Mouse (Mus musculus): Measurements from ENCODE around the gene Trap1. TPM values are rescaled to one million over a fixed set of nuclear protein-coding genes. Genes with fewer than 3 reads are reported as not detected.
"Not testable (repeated sequence)": the region's sequence is repeated elsewhere in the genome, so short reads cannot be mapped to it uniquely, and the experiment has no call there.

Gene Trap1
- polyA plus RNA-seq, 1 experiment: 34.4 TPM

GRCm38 (mm10) chr16:4027211-4027610 is 50.4 kb downstream of the Trap1 start:
- TF ChIP-seq POLR2A (IDR thresholded peaks at IDR 0.05; ENCODE audit: borderline replicate concordance, low read depth, low read length) (no peak), CTCF (IDR thresholded peaks at IDR 0.05; ENCODE audit: low read depth, low read length) (no peak)
- no peak overlapping the region for H3K27ac ChIP-seq (ENCODE audit: insufficient read depth, low read depth, low read length)
- no peak overlapping the region for H3K4me3 ChIP-seq (ENCODE audit: insufficient read depth, low read length)
- peaks cover 10% of the 10 kb centered on the region for H3K4me1 ChIP-seq (ENCODE audit: control insufficient read depth, insufficient read depth, low read length)

DNA sequence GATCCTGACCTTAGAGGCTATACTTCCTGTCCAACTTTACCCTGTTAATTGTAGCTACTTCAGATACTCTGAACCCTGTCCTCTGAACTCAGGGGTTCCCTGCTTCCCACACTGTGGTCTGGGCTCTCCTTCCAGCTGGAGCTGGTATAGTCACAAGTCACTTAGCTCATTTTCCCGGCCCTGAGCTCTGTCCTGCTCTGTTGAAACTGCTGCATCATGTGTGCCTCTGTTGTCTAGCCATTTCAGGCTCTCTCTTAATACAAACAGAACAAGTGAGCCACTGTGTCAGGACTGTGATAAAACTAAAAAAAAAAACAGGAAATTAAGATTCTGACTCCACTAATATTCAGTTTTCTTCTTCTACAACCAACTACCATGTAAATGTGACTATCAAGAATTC is 51.0 kb downstream of the Trap1 start:
- Histone ChIP-seq H3K4me1 (ENCODE audit: control insufficient read depth, insufficient read depth, low read length) (peaks cover 10% of the 10 kb centered on the region), H3K27ac (ENCODE audit: insufficient read depth, low read depth, low read length) (no peak overlapping the region), H3K4me3 (ENCODE audit: insufficient read depth, low read length) (no peak overlapping the region)
- TF ChIP-seq CTCF (IDR thresholded peaks at IDR 0.05; ENCODE audit: low read depth, low read length): no peak
- no peak for TF ChIP-seq POLR2A (IDR thresholded peaks at IDR 0.05; ENCODE audit: borderline replicate concordance, low read depth, low read length)

DNA sequence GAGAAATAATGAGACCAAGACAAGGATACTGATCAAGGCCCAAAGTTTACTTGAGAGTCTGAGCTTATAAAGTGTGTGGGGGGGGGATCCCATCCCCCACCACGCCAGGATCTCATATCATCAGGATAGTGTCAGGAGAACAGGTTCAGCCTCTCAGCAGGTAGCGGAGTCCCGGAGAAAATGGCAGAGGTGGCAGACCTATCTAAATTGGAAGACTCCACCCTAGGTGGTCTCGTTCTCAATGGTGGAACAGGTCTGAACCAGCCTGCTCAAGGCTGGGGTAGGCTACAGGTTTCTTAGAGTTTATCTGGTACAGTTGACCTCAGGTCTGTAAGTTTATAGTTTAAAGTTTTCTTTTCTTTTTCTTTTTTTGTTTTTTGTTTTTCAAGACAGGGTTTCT is 54.9 kb downstream of the Trap1 start:
- Histone ChIP-seq H3K4me1 (ENCODE audit: control insufficient read depth, insufficient read depth, low read length) (peaks cover 10% of the 10 kb centered on the region), H3K4me3 (ENCODE audit: insufficient read depth, low read length) (no peak overlapping the region), H3K27ac (ENCODE audit: insufficient read depth, low read depth, low read length) (no peak overlapping the region)
- TF ChIP-seq CTCF (IDR thresholded peaks at IDR 0.05; ENCODE audit: low read depth, low read length): no peak
- no peak for TF ChIP-seq POLR2A (IDR thresholded peaks at IDR 0.05; ENCODE audit: borderline replicate concordance, low read depth, low read length)

DNA sequence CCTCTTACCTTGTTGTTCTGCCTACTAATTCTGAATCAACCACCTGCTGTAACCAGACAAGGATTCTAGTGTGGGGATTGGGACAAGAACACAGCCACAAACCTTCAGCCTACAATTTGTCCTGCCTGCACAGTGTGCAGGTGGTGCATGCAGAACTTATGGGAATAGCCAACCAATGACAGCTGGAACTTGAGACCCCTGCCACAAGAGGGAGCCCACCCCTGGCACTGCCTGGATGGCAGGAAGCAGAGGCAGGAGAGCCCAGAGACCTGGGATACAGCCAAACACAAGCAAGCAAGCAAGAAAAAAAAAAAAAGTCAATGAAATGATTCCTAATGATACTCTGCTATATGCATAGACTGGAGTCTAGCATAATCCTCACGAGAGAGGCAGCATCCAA is 56.4 kb downstream of the Trap1 start:
- Histone ChIP-seq H3K27ac (ENCODE audit: insufficient read depth, low read depth, low read length) (no peak overlapping the region), H3K4me3 (ENCODE audit: insufficient read depth, low read length) (no peak overlapping the region), H3K4me1 (ENCODE audit: control insufficient read depth, insufficient read depth, low read length) (no peaks in the 10 kb centered on the region)
- TF ChIP-seq CTCF (IDR thresholded peaks at IDR 0.05; ENCODE audit: low read depth, low read length) (no peak), POLR2A (IDR thresholded peaks at IDR 0.05; ENCODE audit: borderline replicate concordance, low read depth, low read length) (no peak)

- not testable (repeated sequence) for H3K27ac ChIP-seq (ENCODE audit: insufficient read depth, low read depth, low read length); H3K4me1 ChIP-seq (ENCODE audit: control insufficient read depth, insufficient read depth, low read length); H3K4me3 ChIP-seq (ENCODE audit: insufficient read depth, low read length)
Measured at GRCm38 (mm10) chr16:4017466-4017865, 60.2 kb downstream of the Trap1 start.

DNA sequence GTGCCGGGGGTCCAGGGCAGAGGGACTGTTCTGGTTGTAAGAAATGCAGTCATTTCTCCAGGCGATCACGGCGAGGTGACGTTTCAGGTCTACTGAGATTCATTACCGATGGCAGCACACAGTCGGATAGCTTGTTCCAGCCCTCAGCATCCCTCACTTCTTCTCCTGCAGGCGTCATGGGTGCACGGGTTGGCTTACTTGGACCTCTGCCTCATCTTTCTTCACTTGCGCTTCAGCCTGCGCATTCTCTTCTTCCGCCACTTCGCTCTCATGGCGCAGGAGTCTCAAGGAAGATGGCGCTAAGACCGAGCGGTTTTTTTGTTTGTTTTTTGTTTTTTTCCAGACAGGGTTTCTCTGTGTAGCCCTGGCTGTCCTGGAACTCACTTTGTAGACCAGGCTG is 60.8 kb downstream of the Trap1 start:
- not testable (repeated sequence) for H3K27ac ChIP-seq (ENCODE audit: insufficient read depth, low read depth, low read length); H3K4me3 ChIP-seq (ENCODE audit: insufficient read depth, low read length); H3K4me1 ChIP-seq (ENCODE audit: control insufficient read depth, insufficient read depth, low read length)

GRCm38 (mm10) chr16:4014040-4014668 is 63.5 kb downstream of the Trap1 start:
- Histone ChIP-seq H3K27ac (ENCODE audit: insufficient read depth, low read depth, low read length) (no peak overlapping the region), H3K4me3 (ENCODE audit: insufficient read depth, low read length) (no peak overlapping the region), H3K4me1 (ENCODE audit: control insufficient read depth, insufficient read depth, low read length) (no peaks in the 10 kb centered on the region)
- TF ChIP-seq POLR2A (IDR thresholded peaks at IDR 0.05; ENCODE audit: borderline replicate concordance, low read depth, low read length) (no peak), CTCF (IDR thresholded peaks at IDR 0.05; ENCODE audit: low read depth, low read length) (no peak)

DNA sequence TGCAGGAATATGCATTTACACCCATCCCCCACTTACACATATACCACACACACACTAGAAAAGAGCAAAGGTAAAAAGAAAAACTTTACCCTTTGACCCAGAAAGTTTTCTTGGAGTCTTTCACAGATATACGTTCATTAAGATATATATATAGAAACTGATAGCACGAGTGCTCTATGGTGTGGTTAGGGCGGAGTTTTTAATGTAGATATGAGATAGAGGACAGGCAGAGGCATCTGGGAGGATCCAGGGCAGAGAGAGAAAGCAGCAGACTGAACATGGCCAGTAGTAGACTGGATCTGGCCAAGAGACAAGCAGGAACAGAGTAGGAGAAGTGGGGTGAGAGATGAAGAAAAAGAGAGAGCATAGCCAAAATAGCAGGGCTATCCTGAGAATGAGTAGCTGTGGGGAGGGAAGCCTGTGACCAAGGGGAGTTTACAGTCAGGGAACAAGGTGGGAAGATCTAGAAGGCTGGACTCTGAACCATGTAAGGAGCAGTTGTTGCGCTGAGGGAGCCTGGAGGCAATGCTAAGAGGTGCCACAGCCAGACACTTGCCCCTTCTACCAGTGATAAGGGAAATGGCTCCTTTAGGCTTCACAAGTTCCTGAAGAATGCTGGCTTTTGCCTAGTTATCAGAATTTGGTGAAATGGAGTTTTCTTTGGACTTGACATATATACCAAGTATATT is 64.6 kb downstream of the Trap1 start:
- H3K27ac ChIP-seq (ENCODE audit: insufficient read depth, low read depth, low read length): no peak overlapping the region
- no peak for TF ChIP-seq POLR2A (IDR thresholded peaks at IDR 0.05; ENCODE audit: borderline replicate concordance, low read depth, low read length)
- TF ChIP-seq CTCF (IDR thresholded peaks at IDR 0.05; ENCODE audit: low read depth, low read length): no peak
- H3K4me3 ChIP-seq (ENCODE audit: insufficient read depth, low read length): no peak overlapping the region
- H3K4me1 ChIP-seq (ENCODE audit: control insufficient read depth, insufficient read depth, low read length): no peaks in the 10 kb centered on the region

DNA sequence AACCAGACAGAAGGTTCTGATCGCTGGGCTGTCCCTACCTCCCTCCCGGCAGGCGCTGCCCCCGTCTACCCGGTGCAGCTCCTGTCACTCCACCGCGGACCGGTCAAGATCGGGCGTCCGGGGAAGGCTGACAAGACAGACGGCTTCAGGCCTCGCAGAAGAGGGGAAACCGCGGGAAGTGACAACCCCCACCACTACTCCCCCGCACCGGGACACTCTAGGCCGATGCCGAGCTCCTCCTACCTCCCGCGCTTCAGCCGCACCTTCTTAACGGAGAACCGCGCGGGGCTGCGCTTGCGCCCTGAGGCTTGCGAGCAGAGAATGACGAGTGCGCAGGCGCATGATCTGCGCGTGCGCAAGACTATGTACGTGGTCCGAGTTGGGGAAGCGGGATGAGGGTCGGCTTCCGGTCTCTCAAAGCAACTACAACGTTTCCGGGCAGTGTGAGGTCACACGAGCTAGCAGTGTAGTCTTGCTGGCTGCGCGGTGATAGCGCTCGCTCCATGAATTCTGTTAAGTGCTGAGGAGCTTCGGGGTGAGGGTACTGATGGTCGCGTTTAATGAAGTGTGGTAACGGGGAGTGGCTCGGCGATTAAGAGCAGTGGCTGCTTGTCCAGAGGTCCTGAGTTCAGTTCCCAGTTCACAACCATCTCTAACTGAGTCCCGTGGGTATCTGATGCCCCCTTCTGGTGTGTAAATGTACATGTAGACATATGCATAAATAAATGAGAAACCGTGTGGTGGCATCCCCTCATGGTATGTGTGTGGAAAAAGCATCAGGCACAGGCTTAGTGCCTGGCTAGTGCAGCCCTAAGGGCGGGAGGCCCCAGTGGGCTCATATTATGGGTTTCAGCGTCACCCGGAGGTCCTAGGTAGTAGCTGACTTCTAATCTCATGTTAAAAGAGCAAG is 73.9 kb downstream of the Trap1 start, which contains the start of gene Slx4:
Gene Slx4, minus strand, starts transcription at position 282 of the 910 bp plus-strand sequence.
- Histone ChIP-seq H3K4me1 (ENCODE audit: control insufficient read depth, insufficient read depth, low read length) (peaks cover 4% of the 10 kb centered on the region), H3K4me3 (ENCODE audit: insufficient read depth, low read length) (peak within 1 kb of the TSS; percentile 95), H3K27ac (ENCODE audit: insufficient read depth, low read depth, low read length) (peak within 1 kb of the TSS; percentile 76)
- TF ChIP-seq CTCF (IDR thresholded peaks at IDR 0.05; ENCODE audit: low read depth, low read length) (peak; percentile 67), POLR2A (IDR thresholded peaks at IDR 0.05; ENCODE audit: borderline replicate concordance, low read depth, low read length) (no peak; the same call in 1 of the 2 replicates)

Other genes with a start within 250 kb of the Trap1 start
- gene Olfr15, start 246.9 kb downstream of the Trap1 start, polyA plus RNA-seq (2012; ENCODE audit: insufficient read depth, insufficient read length, missing spikeins): not detected in 2 replicates
- 0.99 and 1.5 TPM in 2 replicates for gene Zfp174, start 230.6 kb downstream of the Trap1 start, polyA plus RNA-seq (2012; ENCODE audit: insufficient read depth, insufficient read length, missing spikeins)
- gene Naa60, start 205.5 kb downstream of the Trap1 start, polyA plus RNA-seq (2012; ENCODE audit: insufficient read depth, insufficient read length, missing spikeins): 100 and 102 TPM in 2 replicates
- 7.6 and 9.9 TPM in 2 replicates for gene Zfp597, start 193.3 kb downstream of the Trap1 start, polyA plus RNA-seq (2012; ENCODE audit: insufficient read depth, insufficient read length, missing spikeins)
- 1.0 TPM in 1 of 2 replicates, not detected in the other for gene Gm20695, start 193.2 kb downstream of the Trap1 start, polyA plus RNA-seq (2012; ENCODE audit: insufficient read depth, insufficient read length, missing spikeins)
- 3.1 and 3.6 TPM in 2 replicates for gene 1700037C18Rik, start 169.1 kb downstream of the Trap1 start, polyA plus RNA-seq (2012; ENCODE audit: insufficient read depth, insufficient read length, missing spikeins)
- gene Cluap1, start 169.0 kb downstream of the Trap1 start, polyA plus RNA-seq (2012; ENCODE audit: insufficient read depth, insufficient read length, missing spikeins): 13.7 and 18.5 TPM in 2 replicates
- gene Nlrc3, start 101.2 kb downstream of the Trap1 start, polyA plus RNA-seq (2012; ENCODE audit: insufficient read depth, insufficient read length, missing spikeins): 5.6 and 5.7 TPM in 2 replicates
- gene Slx4, start 74.1 kb downstream of the Trap1 start, polyA plus RNA-seq (2012; ENCODE audit: insufficient read depth, insufficient read length, missing spikeins): 12.8 and 19.0 TPM in 2 replicates
- not detected in 2 replicates for gene Dnase1, start 40.9 kb downstream of the Trap1 start, polyA plus RNA-seq (2012; ENCODE audit: insufficient read depth, insufficient read length, missing spikeins)
- gene Crebbp, start 136.2 kb upstream of the Trap1 start, polyA plus RNA-seq (2012; ENCODE audit: insufficient read depth, insufficient read length, missing spikeins): 41.4 and 44.5 TPM in 2 replicates

All from bone marrow macrophage, adult 2 months (primary cell).